Mouse (Mus musculus) adrenal gland, adult 18-20 months (tissue): ENCODE data around the gene Epas1. TPM values are rescaled to one million over a fixed set of nuclear protein-coding genes. Genes with fewer than 3 reads are reported as not detected.

Source experiments
- DNase-seq, 2 experiments: peaks; one replicate each; pipeline ENCODE4 v3.0.0; 2021 to 2022; ENCODE audit warnings: low spot score in 2 of 2
- total RNA-seq, 2 experiments: library from RNA; stranded (reverse); gene quantifications; 1 replicate in 1 of 2; 2 replicates in 1 of 2; pipeline ENCODE4 v1.2.3; 2021

The Epas1 gene
- total RNA-seq, 2 experiments from 2014 or later = 176 to 200 TPM

DNA sequence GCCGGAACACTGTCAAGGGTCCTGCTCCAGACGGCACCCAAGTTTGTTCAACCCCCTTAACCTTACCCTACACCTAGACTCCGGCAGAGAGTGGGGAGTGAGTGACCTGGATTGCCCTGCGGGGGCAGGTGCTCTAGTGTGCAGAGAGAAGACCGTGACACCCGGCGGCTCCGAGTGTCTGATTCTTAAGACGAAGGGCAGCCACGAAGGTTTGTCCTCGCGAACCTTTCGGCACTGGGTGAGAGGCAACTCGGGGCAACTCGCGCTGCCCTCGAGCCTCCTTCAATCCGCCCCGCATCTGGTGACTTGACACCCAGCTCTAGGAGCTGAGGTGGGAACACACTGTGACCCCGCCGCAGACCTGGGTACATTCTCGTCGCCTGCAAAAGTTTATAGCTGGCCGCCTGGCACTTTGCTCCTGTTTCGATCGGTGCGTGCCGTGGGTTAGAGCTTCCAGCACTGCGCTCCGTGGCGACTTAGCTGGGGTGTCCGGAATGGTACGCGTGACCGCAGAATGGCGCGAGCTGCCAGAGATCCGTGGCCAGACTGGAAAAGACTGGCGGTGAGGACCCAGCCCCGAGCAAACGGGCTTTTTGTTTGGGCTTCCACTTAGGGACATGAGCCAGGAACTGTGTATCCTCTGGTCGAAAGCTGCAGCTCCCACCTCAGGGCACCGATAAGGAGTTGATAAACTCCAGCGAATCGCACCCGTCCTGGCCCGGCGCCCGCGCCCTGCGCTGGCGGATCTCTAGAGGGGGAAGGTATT lies 1.5 kb downstream of the Epas1 start:
- peak; percentile 63 to 67 for DNase-seq

DNA sequence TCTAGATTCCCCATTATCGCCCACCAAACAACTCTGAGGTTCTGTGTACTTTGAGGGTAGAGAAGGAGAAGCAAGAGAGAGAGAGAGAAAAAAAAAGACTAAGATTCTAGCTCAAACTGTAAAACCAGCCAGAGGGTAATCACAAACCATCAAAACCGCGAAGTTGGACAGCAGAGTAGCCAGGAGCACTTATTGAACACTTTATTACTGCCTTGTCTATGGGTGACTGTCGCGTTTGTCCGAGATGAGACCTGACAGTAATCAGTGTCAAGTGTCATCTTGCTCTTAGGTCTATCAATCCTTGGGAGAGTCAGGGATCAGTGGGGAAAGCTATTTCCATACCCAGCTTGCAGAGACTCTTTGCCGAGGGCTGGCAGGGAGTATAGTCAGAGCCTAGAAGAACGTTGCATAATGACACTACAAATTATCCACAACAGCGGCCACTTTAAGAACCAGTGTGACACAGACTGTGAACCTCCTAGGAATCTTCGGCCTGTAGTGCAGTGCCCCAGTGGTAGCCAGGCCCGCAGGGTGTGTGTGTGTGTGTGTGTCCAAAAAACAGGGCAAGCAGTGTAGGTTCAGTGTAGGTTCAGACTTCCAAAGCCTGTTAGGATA lies 2.2 kb downstream of the Epas1 start:
- no peak for DNase-seq

DNA sequence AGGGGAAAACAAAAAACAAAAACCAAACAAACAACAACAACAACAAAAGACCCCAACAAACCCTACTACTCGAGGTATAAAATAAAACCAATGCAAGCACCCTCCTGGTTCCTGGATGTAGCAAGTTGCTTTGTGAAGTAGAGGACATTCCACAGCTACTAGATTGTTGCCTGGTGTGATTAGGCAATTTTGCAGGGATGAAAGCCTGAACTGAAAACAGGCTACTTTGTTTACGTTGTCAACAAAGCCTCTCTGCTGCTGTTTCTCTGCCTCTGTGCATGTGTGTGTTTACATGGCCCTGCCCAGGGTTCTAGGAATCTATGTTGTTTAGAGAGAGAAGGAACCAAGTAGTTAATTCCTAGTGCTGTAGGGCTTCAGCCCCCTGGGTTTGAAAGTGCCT lies 4.1 kb downstream of the Epas1 start:
- no peak for DNase-seq

DNA sequence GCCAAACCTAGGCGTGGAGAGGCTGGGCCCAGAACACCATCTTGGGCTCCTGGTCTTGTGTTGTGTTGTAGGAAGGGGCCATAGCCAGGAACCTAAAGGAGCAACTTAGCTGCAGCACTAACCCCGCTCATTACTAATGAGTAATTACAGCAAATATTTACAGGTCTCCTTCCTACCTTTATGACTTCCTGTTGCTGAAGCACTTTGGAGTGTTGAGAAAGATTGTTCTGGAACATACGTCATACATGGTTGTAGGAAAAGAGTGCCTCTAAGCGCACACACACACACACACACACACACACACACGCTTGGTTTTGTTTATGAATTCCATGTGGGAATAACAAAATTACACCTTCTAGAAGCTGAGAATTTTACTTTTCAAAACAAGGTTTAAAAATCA lies 8.4 kb downstream of the Epas1 start:
- DNase-seq = no peak

DNA sequence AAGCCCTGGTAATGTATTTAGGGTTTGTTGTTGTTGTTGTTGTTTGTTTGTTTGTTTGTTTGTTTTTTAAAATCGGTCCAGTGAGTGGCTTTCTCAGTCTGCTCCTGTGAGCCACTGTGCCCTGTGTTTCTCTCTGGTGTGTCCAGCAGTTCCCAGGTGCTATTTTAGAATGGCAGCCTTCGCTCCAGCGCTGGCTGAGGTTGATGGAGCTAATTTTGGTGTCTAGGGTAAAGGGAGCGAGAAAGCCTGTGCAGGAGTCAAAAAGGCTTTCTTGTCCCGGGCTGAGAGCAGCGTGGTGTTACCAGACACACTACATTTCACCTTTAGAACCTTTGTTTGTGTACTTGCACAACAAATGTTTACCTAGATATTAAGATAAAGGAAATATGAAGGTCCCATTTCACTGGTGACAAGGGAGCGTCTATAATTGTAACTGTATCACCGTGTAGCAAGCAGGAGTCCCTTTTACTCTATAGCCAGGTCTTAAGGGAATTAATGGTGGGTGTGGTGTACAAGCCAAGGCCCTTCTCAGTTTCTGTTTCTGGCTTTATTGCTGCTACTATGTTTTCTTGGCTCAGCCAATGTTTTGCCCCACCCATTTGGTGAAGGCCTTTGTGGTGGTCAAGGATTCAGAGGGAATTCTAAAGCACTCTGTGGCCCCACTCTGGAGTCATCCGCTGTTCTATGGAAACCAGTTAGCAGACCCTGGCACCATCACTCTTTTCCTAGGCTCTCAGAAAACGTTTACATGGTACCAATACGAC lies 9.2 kb downstream of the Epas1 start:
- DNase-seq = no peak

DNA sequence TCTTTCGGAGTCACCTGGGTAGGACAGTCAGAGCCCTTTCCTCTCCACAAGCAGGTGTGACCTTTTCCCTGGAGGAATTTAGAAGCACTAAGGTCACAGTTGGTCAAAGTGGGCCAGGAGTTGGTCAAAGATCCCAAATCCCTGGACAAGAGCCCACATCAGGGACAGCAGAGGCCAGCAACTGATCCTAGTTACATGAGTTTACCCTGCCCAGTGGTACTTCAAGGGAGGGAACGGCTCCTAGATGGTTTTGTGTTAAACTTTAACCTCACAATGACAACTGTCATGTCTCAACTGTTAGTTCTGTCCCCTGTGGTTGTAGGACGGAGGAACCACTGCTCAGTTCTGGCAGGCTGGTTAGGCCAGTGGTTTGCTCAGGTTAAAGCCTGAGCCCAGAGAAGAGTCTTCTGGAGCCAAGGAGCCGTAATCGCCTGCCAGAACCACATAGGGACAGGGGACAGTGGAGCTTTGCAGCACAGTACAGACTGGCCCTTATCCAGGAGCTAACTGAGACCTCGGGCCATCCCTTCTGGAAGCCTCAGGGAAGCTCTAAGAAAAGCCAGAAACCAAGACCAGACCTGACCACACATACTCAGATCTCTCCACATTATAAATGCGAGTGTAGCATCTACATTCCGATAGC lies 12.4 kb downstream of the Epas1 start:
- DNase-seq = no peak

DNA sequence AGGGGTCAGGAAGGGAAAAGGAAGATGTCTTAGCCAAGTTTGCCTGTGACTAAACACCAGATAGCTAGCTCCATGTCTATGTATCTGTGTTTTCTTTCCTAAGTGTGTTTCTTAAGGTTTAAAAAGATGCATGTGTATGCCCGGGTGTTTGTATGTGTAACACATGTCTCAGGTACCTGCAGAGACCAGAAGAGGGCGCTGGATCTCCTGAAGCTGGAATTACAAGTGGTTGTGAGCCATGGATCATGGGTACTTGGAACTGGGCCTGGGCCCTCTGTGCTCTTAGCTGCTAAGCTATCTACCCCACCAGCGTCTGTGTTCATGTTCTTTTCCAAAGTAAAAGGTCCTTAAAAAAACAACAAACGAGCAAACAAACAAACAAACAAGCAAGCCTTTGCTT lies 12.9 kb downstream of the Epas1 start:
- no peak for DNase-seq

DNA sequence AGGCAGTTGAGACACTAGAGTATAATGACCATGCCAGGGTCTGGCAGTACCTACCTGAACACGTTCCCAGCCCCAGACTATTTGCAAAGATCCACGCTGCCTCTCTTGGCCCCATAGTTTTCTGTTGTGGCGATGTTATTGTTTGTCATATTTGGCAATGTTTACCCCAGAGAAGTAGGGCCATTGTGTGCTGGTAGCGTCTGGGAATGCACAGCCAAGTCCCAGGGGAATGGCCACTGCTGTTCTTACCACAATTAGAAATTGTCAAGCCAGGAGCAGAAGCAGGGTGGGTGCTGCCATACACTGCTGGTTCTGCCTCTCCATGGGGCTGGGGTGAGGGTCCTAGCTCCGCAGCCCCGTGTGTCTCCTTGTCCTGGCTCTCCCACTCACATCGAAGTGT lies 15.1 kb downstream of the Epas1 start:
- no peak for DNase-seq

DNA sequence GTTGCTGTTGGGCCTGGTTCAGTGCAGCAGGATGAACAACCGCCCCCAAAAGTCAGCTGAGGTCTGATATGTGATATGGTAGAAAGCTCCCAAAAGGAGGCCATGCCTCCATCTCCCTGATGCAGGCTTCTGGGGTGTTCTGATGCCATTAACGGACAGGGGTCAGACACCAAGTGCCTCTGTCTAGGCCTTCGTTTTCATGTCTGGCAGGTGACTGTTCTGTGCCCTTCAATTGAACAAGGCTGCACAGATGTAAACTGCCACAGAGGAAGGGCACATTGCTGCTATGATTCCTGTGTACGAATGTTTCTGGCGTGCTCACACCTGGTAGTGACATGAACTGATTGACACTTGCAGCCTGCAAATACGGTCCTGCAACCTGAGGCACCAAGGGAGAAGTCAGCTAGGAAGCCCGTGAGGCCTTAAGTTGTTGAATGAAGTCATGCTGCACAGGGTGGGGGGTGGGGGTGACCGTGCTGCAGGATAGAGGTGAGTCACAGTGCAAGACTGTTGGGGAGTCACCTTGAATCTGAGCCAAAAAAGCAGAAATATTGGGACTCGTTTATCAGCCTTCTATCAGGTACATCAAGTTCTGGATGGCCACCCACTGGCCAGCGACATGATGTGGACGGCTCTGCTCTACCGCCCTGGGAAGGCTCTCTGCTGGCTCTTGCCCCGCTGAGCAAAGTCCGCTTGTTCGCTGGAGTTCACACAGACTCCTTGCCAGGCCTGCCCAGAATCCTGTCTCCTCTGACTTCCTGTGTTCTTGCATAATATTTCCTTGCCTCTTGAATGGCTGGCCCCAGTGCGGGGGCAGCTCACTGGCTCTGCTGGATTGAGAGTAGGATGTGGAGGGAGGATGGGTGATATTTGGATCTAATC lies 16.1 kb downstream of the Epas1 start:
- peak; percentile 69 for DNase-seq

DNA sequence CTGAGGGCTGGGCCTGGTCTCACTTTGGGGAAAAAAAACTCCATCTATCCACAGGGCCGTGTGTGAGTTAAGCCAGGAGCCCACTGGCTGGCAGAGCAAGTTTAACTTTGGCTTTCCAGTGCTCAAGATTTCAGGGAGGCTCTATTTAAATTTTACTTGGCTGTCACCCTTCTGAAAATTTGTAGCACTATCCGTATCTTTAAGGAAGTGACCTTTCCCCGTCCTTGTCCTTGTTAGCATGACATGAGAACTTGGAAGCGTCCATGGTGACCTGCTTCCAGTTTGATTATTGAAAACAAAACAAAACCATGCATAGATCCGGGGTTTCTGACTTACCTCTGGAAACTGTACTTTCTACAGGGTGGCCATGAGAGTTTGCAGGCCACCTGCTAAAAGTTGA lies 17.3 kb downstream of the Epas1 start:
- no peak for DNase-seq

DNA sequence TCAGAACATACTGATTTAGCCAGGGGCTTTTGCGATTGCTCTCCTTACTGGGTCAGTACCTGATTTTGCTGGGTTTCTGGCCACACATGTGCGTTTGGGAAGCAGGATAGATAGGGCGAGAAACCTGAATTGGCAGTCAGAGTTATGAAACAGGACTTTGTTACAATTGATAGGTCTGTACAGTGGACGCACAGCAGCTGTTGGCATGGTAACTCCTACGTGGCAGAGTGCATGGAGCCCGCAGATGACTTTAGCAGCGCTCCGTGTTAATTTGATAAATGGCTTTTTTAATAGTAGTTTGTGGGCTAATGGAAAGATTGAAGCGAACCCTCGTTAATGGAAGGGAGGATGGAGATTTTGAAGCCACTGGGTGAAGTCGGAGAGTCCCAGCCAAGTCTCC lies 18.5 kb downstream of the Epas1 start:
- DNase-seq = no peak

DNA sequence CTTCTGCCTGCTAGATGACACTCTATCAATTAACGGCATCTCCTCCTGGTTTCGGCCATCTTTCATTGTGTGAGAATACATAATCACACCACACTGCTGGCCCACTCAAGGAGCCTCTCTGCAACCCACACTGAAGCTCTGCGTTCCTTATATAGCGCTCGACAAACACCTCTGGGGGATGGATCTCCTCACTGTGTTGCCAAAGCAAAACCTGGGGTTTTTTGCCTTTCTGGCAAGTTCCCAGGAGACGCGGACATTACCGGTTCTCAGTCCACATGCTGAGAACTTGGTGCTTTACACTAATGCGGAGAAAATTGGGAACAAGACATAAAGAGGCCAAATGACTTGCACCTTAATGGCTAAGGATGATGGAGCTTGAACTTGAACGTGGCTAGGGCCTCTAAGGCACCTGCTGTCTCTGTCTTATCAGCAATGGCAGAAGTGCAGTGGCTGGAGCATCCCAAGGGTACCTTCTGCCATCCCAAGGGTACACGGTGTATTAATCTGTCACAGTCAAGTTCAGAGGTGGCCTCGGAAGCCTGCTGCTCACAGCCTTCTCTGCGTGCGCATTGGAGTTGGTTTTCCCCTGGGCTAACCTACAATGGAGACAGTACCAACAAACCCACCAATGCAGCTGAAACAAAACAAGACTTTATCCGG lies 19.6 kb downstream of the Epas1 start:
- no peak for DNase-seq

DNA sequence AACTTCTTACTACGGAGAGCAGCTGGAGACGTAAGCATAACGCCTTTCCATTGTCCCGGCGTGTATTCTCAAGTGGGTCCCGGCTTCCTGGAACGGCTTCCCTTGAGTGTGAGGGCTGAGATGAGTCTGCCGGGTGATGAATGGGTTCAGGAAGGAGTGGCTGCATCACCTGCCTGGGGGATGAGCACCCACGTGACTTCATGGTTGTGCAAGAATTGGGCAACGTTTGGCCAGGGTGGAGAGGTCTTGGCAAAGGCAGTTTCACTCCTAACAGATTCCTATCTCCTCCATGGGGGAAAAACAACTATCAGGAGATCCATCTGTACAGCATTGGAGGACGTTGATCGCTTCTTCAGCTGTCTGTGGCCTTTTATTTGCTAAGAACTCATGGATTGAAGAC lies 23.0 kb downstream of the Epas1 start:
- no peak for DNase-seq

DNA sequence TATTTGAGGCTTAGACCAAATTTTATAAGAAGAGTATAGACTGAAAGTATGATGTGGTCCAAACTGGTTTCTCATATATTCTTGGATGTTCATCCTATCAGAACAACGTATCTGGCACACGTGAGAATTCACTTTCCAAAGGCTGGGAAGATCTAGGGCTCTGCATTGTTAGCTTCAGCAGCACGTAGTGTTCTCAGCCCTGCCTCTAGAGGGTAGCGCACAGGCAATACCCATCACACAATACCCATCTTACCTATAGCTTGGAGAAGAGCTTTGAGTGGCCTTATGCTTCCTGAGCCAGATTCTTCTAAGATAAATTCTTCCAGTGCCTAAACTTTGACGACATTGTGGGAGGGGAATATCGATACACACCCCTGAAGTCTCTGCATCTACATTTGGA lies 24.6 kb downstream of the Epas1 start:
- no peak for DNase-seq

DNA sequence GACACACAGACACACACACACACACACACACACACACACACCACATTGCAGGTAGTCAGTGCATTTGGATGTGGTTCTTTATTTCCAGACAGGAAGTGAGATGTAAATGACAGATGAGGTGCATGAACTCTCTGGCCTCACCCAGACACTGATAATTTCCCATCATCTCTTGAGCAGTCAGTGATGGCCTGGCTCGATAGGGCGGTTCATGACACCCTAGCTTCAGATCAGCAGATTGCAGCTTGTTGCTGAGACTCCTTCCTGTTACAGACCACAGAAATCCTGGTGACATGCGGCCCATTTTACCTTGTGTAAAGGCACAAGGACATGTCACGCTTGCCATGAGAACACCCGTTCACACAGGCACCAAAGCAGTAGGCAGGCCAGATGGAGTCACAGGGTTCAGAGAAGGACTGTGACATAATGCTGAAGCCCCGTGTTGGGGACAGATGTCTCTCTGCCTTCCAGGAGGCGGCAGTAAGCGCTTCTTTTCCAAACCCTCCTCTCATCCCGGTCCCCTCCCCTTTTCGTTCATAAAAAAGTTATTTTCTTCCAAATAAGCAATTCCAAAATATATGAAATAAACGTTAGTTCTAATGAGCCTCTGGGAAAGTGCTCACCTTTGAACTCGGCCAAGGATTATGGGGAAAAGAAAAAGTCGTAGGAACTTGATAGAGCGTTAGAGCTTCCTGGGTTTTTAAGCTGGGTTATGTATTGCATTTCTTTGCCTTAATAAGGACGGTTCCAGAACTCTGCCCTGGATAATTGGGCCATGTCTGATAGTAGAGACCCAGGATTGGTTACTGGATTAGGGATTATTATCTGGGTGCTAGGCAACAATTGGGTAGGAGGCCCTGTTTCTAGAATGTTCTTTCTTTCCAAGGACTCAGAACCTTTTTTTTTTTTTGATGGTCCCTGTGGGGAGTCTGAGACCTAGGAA lies 26.0 kb downstream of the Epas1 start:
- DNase-seq = no peak

DNA sequence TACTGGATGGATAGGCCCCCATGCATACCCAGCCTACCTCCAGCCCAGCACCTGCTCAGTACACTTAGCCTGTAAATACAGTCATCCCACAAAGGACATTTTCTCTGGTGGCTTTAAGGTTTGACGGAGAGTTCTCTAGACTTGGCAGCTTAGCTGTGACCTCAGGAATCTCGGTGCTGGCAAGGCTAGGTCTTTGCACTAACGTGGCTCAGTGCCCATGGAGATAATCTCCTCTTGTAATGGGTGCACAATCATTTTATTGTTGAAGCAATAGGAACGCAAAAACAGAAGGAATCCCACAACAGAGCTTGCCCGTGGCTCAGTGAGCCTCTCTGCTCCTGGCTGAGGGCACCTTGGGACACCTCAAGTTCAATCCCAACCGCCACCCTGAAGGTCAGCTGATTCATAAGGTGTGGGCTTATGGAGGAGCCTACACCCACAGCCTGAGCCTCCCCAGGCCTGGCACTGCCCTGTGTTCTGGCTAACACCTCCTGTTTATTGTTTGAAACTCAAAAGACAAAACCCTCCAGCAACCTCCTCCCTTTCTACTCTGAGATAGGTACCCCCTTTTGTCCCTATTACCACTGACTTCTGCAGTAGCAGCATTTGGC lies 27.3 kb downstream of the Epas1 start:
- no peak for DNase-seq

DNA sequence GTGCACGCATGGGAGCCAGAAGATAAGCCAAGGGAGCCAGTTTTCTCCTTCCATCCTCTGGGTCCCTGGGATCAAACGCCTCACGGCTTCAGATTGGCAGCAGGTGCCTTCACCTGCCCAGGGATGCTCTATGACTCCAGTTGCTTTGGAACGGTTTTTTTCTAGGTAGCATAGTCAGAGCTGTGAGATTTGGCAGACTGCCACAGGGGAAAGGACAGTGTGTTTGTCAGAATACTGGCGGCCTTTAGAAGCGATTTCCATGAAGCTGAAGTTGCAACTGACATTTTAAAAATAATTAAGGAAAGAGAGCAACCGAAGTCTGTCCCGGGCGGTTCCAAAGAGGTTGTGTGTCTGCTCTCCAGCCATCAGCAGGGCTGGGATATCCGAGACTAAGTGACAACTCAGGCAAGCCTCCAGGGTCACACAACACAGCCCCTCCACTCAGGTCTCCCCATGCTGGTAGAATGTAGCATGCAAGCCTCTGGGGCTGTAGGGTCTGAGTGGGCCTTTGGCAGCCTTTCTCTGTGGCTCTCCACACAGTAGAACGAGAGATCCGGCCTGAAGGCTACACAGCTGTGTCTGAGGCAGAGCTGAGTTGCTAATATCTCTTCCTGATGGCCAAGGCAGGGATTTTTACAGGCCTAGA lies 28.4 kb downstream of the Epas1 start:
- peak; percentile 57 to 66 for DNase-seq

DNA sequence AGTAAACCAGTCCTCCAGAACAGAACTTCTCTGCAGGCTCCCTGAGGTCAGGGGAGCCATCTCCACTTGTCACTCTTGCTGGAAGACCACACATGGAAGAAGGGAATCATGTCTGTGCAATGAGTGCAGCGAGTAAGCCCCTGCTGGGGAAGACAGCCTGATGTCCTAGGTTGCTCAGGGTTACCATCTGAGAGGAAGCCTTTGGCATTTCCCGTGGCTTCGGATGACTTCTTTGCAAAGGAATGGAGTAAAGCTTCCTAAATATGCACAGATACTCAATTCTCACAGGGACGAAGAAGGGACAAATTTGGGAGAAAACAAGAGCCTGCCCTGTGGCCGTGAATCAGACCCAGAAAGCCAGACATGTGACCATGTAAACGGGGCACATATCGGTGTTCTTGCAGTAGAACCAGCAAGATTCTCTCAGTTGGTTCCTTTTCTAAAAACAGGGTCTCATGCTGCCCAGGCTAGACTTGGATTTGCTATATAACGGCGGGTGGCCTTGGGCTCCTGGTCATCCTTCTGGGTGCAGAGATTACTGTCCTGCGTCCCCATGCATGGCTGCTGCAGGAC lies 31.0 kb downstream of the Epas1 start:
- no peak for DNase-seq
